Mouse (Mus musculus) bone marrow macrophage, adult 2 months (primary cell): ENCODE measurements around the gene Acp1. TPM values are rescaled to one million over a fixed set of nuclear protein-coding genes. Genes with fewer than 3 reads are reported as not detected.

Experiments used
- H3K27ac ChIP-seq: 2 replicates; pipeline ENCODE4 v1.5.1; 2012; ENCODE audit warnings: low read depth, low read length; ENCODE audit not compliant: insufficient read depth
- H3K4me1 ChIP-seq: 2 replicates; pipeline ENCODE4 v1.6.1; 2012; ENCODE audit warnings: low read length; ENCODE audit not compliant: control insufficient read depth, insufficient read depth
- H3K4me3 ChIP-seq: 2 replicates; pipeline ENCODE4 v1.5.1; 2012; ENCODE audit warnings: mild to moderate bottlenecking, low read length, moderate library complexity; ENCODE audit not compliant: insufficient read depth
- CTCF ChIP-seq: IDR thresholded peaks from 2 replicates; pipeline ENCODE4 v1.5.1; 2012; ENCODE audit warnings: low read depth, mild to moderate bottlenecking, low read length, moderate library complexity
- POLR2A ChIP-seq: IDR thresholded peaks from 2 replicates; pipeline ENCODE4 v1.6.1; 2012; ENCODE audit warnings: mild to moderate bottlenecking, low read depth, low read length, borderline replicate concordance
- polyA plus RNA-seq: library from polyadenylated mRNA; stranded (reverse); fragments of >200 nt; gene quantifications from 2 replicates; pipeline ENCODE4 v1.2.4, GENCODE M21; 2012; ENCODE audit not compliant: missing spikeins, insufficient read depth, insufficient read length

Acp1 gene
- polyA plus RNA-seq, 1 experiment = 36.6 TPM

GRCm38 (mm10) chr12:30879447-30879846 is 31.9 kb downstream of the Acp1 start:
- no peaks in the 10 kb centered on the region for H3K4me1 ChIP-seq
- H3K4me3 ChIP-seq = no peak overlapping the region
- H3K27ac ChIP-seq = no peak overlapping the region
- TF ChIP-seq CTCF (no peak), POLR2A (no peak)

- Histone ChIP-seq H3K4me1 (no peaks in the 10 kb centered on the region), H3K4me3 (no peak overlapping the region), H3K27ac (no peak overlapping the region)
- TF ChIP-seq POLR2A = no peak
- no peak for TF ChIP-seq CTCF
Observed at GRCm38 (mm10) chr12:30865781-30866180, 45.6 kb downstream of the Acp1 start.

GRCm38 (mm10) chr12:30864347-30864746 is 47.0 kb downstream of the Acp1 start:
- Histone ChIP-seq H3K27ac (no peak overlapping the region), H3K4me3 (no peak overlapping the region), H3K4me1 (no peaks in the 10 kb centered on the region)
- TF ChIP-seq CTCF = no peak
- no peak for TF ChIP-seq POLR2A

GRCm38 (mm10) chr12:30856172-30856571 is 55.2 kb downstream of the Acp1 start:
- TF ChIP-seq CTCF (no peak), POLR2A (no peak)
- H3K27ac ChIP-seq = no peak overlapping the region

GRCm38 (mm10) chr12:30855442-30856159 is 55.8 kb downstream of the Acp1 start:
- TF ChIP-seq CTCF (no peak), POLR2A (no peak)
- no peaks in the 10 kb centered on the region for H3K4me1 ChIP-seq
- no peak overlapping the region for H3K4me3 ChIP-seq
- H3K27ac ChIP-seq = no peak overlapping the region

More at GRCm38 (mm10) chr12:30856172-30856571, 55.2 kb downstream of the Acp1 start:
- no peak overlapping the region for H3K4me3 ChIP-seq
- no peaks in the 10 kb centered on the region for H3K4me1 ChIP-seq

GRCm38 (mm10) chr12:30851871-30852270 is 59.5 kb downstream of the Acp1 start:
- TF ChIP-seq POLR2A = no peak
- no peak for TF ChIP-seq CTCF
- H3K27ac ChIP-seq = no peak overlapping the region
- H3K4me3 ChIP-seq = no peak overlapping the region
- H3K4me1 ChIP-seq = no peaks in the 10 kb centered on the region

- no peak overlapping the region for H3K27ac ChIP-seq
- H3K4me3 ChIP-seq = no peak overlapping the region
- H3K4me1 ChIP-seq = no peaks in the 10 kb centered on the region
- TF ChIP-seq POLR2A = no peak
- no peak for TF ChIP-seq CTCF
Observed at GRCm38 (mm10) chr12:30850902-30851301, 60.5 kb downstream of the Acp1 start.

GRCm38 (mm10) chr12:30848521-30848920 is 62.9 kb downstream of the Acp1 start:
- Histone ChIP-seq H3K4me1 (no peaks in the 10 kb centered on the region), H3K4me3 (no peak overlapping the region), H3K27ac (no peak overlapping the region)
- TF ChIP-seq POLR2A (no peak), CTCF (no peak)

Other genes with a start within 250 kb of the Acp1 start
- gene Alkal2, start 27.3 kb downstream of the Acp1 start, polyA plus RNA-seq = not detected in 2 replicates
- 1.0 TPM in 2 replicates for gene Sh3yl1, start 79 bp upstream of the Acp1 start, polyA plus RNA-seq
- not detected in 2 replicates for gene Fam110c, start 162.3 kb upstream of the Acp1 start, polyA plus RNA-seq